Mouse (Mus musculus) T-cell, adult 2 months (primary cell): ENCODE measurements around the gene Rab36.

Source experiments
- DNase-seq: peaks from one replicate; pipeline ENCODE4 v3.0.0; 2022; ENCODE audit warnings: low spot score

The Rab36 gene

GRCm38 (mm10) chr10:75045831-75046230 lies 9.0 kb downstream of the Rab36 start:
- DNase-seq: no peak

- no peak for DNase-seq
Measured at GRCm38 (mm10) chr10:75048711-75049110, 11.9 kb downstream of the Rab36 start.

GRCm38 (mm10) chr10:75051364-75052074 lies 14.7 kb downstream of the Rab36 start:
- no peak for DNase-seq

- no peak for DNase-seq
Measured at GRCm38 (mm10) chr10:75052902-75053301, 16.0 kb downstream of the Rab36 start.

- DNase-seq: no peak
Measured at GRCm38 (mm10) chr10:75053655-75054054, 16.8 kb downstream of the Rab36 start.

GRCm38 (mm10) chr10:75054125-75054524 lies 17.3 kb downstream of the Rab36 start:
- no peak for DNase-seq

GRCm38 (mm10) chr10:75055672-75056071 lies 18.8 kb downstream of the Rab36 start:
- DNase-seq: no peak

GRCm38 (mm10) chr10:75056255-75056654 lies 19.4 kb downstream of the Rab36 start:
- DNase-seq: no peak

GRCm38 (mm10) chr10:75058336-75058735 lies 21.5 kb downstream of the Rab36 start:
- no peak for DNase-seq

GRCm38 (mm10) chr10:75058761-75059395 lies 22.0 kb downstream of the Rab36 start:
- DNase-seq: no peak

- peak; percentile 75 for DNase-seq
Measured at GRCm38 (mm10) chr10:75059396-75059795, 22.5 kb downstream of the Rab36 start.

GRCm38 (mm10) chr10:75060217-75060842 lies 23.5 kb downstream of the Rab36 start, which contains the start of gene Bcr:
Gene Bcr (plus strand): TSS chr10:75060592.
- peak; percentile 55 for DNase-seq

GRCm38 (mm10) chr10:75060843-75061235 lies 24.0 kb downstream of the Rab36 start:
- peak; percentile 41 for DNase-seq

- DNase-seq: no peak
Measured at GRCm38 (mm10) chr10:75061341-75062188, 24.7 kb downstream of the Rab36 start.

GRCm38 (mm10) chr10:75062189-75062561 lies 25.3 kb downstream of the Rab36 start:
- DNase-seq: no peak

GRCm38 (mm10) chr10:75062621-75063020 lies 25.8 kb downstream of the Rab36 start:
- DNase-seq: no peak

- DNase-seq: no peak
Measured at GRCm38 (mm10) chr10:75063301-75063965, 26.6 kb downstream of the Rab36 start.

- DNase-seq: no peak
Measured at GRCm38 (mm10) chr10:75065691-75066090, 28.8 kb downstream of the Rab36 start.

- no peak for DNase-seq
Measured at GRCm38 (mm10) chr10:75067446-75067845, 30.6 kb downstream of the Rab36 start.

GRCm38 (mm10) chr10:75068086-75068485 lies 31.2 kb downstream of the Rab36 start:
- DNase-seq: no peak

- no peak for DNase-seq
Measured at GRCm38 (mm10) chr10:75068624-75069328, 31.9 kb downstream of the Rab36 start.
